In the genomic region with DNA sequence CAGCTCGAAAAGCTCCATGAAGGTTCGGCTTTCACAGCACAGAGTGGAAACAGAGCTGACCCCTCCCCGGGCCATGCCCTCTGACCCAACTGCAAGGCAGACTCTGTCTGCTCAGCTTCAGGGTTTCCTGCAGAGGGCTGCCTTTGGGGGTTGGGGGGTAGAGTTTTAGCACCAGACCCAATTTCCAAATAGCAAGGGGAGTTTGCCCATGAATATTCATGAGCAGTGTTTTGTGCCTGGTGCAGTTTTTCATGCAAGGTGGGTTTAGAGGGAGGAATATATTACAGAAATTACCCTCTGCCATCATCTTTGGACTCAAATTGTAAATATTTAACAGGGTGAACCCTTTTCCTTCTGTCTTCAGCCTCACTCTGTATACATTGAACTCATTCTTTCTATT, we compare ENCODE assay signal across 12 mouse cellular contexts. TPM values are rescaled to one million over a fixed set of nuclear protein-coding genes. Genes with fewer than 3 reads are reported as not detected.
DNase-seq lines count a peak whose midpoint lies in the region; ATAC-seq and TF ChIP-seq lines count a peak whose summit lies in the region.
"Had no signal": no experiment of that assay in that cellular context is flagged by ENCODE, and none has a peak within 500 bp of the region (broad histone marks: within the 10 kb centered on the region; RNA-seq: fewer than 3 reads in every experiment).

No protein-coding gene starts in this region.

- H3K36me3 ChIP-seq in forebrain, embryonic 12.5 days (replicated peaks): no peaks in the 10 kb centered on the region
- no peaks in the 10 kb centered on the region for H3K36me3 ChIP-seq in kidney, postnatal 0 days (ENCODE audit: insufficient read depth, low read length)

- H3K27me3 ChIP-seq in forebrain, embryonic 12.5 days: 0 out of 2 replicates have a peak, but pooled peaks cover 6% of the 10 kb centered on the region
- no peaks in the 10 kb centered on the region for H3K27me3 ChIP-seq in kidney, postnatal 0 days (ENCODE audit: insufficient read depth, low read length)
- H3K27me3 ChIP-seq: CH12.LX had no signal

- H3K4me3 ChIP-seq in forebrain, embryonic 12.5 days (replicated peaks): no peak overlapping the region
- H3K4me3 ChIP-seq in kidney, postnatal 0 days (replicated peaks; ENCODE audit: low read depth, low read length): no peak overlapping the region

- no peak overlapping the region for H3K4me2 ChIP-seq in forebrain, embryonic 12.5 days
- H3K4me2 ChIP-seq in kidney, postnatal 0 days (ENCODE audit: low read length): no peak overlapping the region
- H3K4me2 ChIP-seq: lung, embryonic 14.5 days had no signal

- TF ChIP-seq CTCF in kidney, postnatal 0 days (IDR thresholded peaks at IDR 0.05; ENCODE audit: low read depth): no peak

- peaks cover 20% of the 10 kb centered on the region for H3K4me1 ChIP-seq in forebrain, embryonic 12.5 days
- peaks cover 6% of the 10 kb centered on the region; the same call in 1 of the 2 replicates for H3K4me1 ChIP-seq in kidney, postnatal 0 days (replicated peaks; ENCODE audit: insufficient read depth, low read length)

- peak; percentile 68; the same call in 1 of the 2 replicates for ATAC-seq in forebrain, embryonic 12.5 days (ENCODE audit: low FRiP score)
- 0 out of 2 replicates have a peak, but pooled peaks have one; percentile 40 for ATAC-seq in kidney, postnatal 0 days (replicated peaks; ENCODE audit: low FRiP score, low read depth)
- ATAC-seq in cerebellum, adult (ENCODE audit: insufficient number of reproducible peaks, low FRiP score, low TSS enrichment): no peak
- ATAC-seq: inflammation-experienced regulatory T-cells, adult 6 months had no signal

- peak; percentile 85 for DNase-seq in embryo, embryonic 10 days (ENCODE audit: low spot score)
- DNase-seq in kidney, postnatal 0 days (ENCODE audit: low spot score): no peak
- peak; percentile 66 for DNase-seq in mesoderm, embryonic 11.5 days (ENCODE audit: low read depth, low spot score)
- no peak for DNase-seq in retina, embryonic 14.5 days (ENCODE audit: low spot score)
- DNase-seq in right cerebral cortex, postnatal 4 days: no peak
- no peak for DNase-seq in cerebellum, adult 18-20 months
- DNase-seq: cerebellum, postnatal 10 days; lung, embryonic 14.5 days had no signal

- H3K9ac ChIP-seq in forebrain, embryonic 12.5 days: no peak overlapping the region
- H3K9ac ChIP-seq in kidney, postnatal 0 days (ENCODE audit: low read depth, low read length): no peak overlapping the region
- H3K9ac ChIP-seq: lung, embryonic 14.5 days had no signal

- WGBS in forebrain, embryonic 12.5 days: 8% methylated on average over 3 of the region's 3 CpGs
- 32% methylated on average over 3 of the region's 3 CpGs for WGBS in kidney, postnatal 0 days

- H3K27ac ChIP-seq in forebrain, embryonic 12.5 days: 0 out of 2 replicates have a peak overlapping the region, but pooled peaks have one; percentile 5
- 0 out of 2 replicates have a peak overlapping the region, but pooled peaks have one; percentile 57 for H3K27ac ChIP-seq in kidney, postnatal 0 days

- H3K9me3 ChIP-seq in forebrain, embryonic 12.5 days: no peaks in the 10 kb centered on the region
- H3K9me3 ChIP-seq in kidney, postnatal 0 days (replicated peaks; ENCODE audit: low read length): no peaks in the 10 kb centered on the region

RNA-seq across cellular contexts. Expression of a gene that starts 44.3 kb away (rescaled TPM):
- 8.1 and 10.9 TPM in 2 replicates for polyA plus RNA-seq in forebrain, embryonic 12.5 days (2016; fragmentation: Nextera tagmentation; extraction: Ambion mirVana)
- 15.2 and 17.9 TPM in 2 replicates for polyA plus RNA-seq in kidney, postnatal 0 days (2015; fragmentation: Nextera tagmentation; extraction: Ambion mirVana)

Comparison
In these comparisons a context has a peak if more than half of its experiments do, and no peak if none do; other contexts are left out.
1. DNase-seq: peak in embryo, embryonic 10 days (single experiment) and mesoderm, embryonic 11.5 days (single experiment); none in kidney, postnatal 0 days (single experiment), retina, embryonic 14.5 days (single experiment), right cerebral cortex, postnatal 4 days (single experiment) and cerebellum, adult 18-20 months (0 of 2).